Mouse (Mus musculus) frontal cortex, postnatal 36 days (tissue): ENCODE measurements around the gene 4930503B20Rik.

Experiments used
- DNase-seq, 2 experiments: peaks; one replicate each; pipeline ENCODE4 v3.0.0; 2022; ENCODE audit warnings: low spot score in 2 of 2

Gene 4930503B20Rik

GRCm38 (mm10) chr3:146599198-146599900, 51.8 kb downstream of the 4930503B20Rik start:
- DNase-seq, result no peak

GRCm38 (mm10) chr3:146598411-146598810, 52.7 kb downstream of the 4930503B20Rik start:
- peak in 1 of 2 experiments; percentile 63 for DNase-seq

GRCm38 (mm10) chr3:146596864-146597263, 54.3 kb downstream of the 4930503B20Rik start:
- DNase-seq, result no peak

- DNase-seq, result no peak
Measured at GRCm38 (mm10) chr3:146596387-146596786, 54.7 kb downstream of the 4930503B20Rik start.

- DNase-seq, result no peak
Measured at GRCm38 (mm10) chr3:146595440-146595839, 55.7 kb downstream of the 4930503B20Rik start.
